Mouse (Mus musculus): Measurements from ENCODE around the gene Socs4.

- TF ChIP-seq CTCF (IDR thresholded peaks at IDR 0.05; ENCODE audit: control insufficient read depth, insufficient read depth, insufficient replicate concordance, low read depth, low read length) = no peak
- no peak for TF ChIP-seq POLR2A (IDR thresholded peaks at IDR 0.05; ENCODE audit: control insufficient read depth, low read depth, low read length)
Observed at GRCm38 (mm10) chr14:47233602-47234001, 43.1 kb upstream of the Socs4 start.
